Mouse (Mus musculus): ENCODE results near the gene Gna15.

The Gna15 gene

DNA sequence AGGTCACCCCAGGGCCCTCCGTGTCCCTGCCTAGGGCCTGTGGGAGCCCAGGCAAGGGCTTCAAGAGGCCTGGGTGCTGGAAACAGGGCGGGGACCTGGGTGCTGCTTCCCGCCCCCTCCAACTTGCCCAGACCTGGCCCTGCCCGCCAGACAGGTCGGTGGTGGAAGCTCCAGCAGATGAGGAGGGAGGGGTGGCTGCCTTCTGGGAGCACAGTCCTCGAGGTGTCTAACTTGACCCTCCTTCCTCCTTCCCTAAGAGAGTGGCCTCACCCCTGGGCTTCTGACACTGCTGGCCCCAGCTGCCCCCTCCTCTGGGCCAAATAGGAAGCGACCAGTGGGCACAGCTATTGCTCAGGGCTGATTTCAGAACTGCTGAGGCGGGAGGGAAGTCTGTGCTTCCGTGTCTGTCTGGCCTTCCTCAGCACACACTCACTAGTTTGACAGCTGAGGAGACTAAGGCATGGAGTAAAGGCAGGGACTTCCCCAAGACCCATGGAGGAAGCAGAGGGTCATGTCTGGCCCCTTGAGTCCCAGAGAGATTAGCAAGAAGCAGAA, at the start of gene Gna15:
Gene Gna15 (minus strand): TSS at position 175 of the 555 bp plus-strand sequence.
- DNase-seq: no peak

DNA sequence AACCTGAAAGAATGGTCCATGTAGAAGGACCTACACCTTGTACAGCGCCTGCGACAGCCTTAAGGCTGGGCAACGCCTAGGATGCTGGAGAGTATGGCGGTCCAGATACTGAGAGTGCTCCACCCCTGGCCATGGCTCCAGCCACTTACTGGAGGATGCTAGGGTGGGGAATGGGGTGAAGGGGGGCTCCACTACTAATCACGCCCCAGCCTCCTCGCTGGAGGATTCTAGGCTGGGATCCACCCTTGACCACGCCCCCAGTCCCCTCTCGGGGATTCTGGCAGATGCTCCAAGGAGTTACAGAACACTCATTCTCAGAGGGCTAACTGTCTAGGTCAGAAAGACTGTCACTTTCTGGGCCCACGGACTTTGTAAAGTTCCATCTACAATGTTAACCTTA, 49.0 kb upstream of the Gna15 start:
- DNase-seq: no peak

DNA sequence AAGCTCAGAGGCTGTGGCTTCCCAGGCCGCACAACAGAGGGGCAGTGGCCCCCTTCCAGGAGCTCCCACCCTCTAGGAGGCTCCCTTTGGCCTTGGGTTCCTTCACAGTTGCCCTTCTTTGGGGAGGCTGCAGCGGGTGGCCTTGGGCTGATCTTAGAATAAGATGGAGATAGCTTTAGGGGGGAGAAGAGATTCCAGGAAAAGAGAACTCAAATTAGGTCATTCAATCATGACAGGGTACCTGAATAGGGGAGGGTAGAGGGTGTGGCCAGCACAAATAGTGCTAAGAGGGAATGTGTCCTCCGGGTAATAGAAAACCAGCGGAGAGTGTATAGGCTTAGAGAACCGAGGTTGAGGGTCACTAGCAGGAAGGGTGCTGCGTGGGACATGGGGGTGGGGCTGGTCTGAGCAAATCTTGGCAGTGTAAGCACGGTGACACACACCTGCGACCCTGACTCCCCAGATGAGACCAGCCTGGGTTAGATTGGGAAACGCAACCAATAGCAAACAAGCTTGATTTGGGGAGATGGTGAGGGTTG, 48.2 kb upstream of the Gna15 start:
- DNase-seq: peak; percentile 55

DNA sequence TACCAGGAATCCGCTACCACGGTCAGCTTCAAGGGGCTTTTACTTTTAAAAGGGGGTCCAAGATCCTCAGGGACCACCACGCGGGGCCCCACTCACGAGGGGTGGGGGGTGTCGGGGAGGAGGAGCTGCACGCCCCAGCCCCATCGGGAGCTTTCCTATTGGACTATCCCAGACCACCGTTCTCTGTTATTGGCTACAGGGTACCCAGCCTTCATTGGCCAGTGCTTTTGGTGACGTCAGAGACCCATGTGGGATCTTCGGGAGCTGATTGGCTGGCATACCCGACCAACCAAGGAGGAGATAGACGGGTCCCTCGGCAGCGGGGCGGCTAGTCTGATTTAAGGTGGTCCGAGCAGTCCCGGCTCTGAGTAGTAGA, 47.5 kb upstream of the Gna15 start:
- peak; percentile 98 for DNase-seq

DNA sequence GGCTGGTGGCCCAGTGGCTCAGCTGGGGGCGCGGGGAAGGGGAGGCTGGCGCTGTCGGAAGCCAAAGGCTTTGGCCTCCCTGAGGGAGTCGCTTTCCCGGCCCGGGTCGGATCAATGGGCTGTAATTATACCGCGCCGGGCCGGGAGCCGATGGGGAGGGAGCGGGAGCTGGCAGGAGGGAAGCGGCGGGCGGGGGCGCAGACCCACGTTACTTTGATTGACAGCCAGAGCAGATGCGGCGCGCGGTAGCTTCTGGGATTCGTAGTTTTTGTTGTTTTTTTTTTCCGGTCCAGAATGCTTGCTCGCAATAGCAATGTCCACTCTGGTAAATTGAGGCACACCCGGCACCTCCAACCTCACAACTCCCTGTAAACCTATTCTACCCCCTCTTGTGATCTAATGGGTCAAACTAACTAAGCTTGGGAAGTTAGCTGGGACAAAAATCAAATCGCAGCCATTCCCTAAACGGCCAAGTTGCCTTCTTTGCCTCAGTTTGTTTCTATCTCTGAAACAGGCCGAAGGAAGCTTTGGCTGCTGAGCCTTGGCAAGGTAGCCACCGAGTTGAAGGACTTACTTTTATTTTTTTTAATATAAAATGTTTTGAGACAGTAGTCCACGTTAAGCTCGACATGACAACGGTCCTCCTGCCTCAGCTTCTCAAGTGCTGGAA, 46.9 kb upstream of the Gna15 start:
- peak; percentile 96 for DNase-seq

DNA sequence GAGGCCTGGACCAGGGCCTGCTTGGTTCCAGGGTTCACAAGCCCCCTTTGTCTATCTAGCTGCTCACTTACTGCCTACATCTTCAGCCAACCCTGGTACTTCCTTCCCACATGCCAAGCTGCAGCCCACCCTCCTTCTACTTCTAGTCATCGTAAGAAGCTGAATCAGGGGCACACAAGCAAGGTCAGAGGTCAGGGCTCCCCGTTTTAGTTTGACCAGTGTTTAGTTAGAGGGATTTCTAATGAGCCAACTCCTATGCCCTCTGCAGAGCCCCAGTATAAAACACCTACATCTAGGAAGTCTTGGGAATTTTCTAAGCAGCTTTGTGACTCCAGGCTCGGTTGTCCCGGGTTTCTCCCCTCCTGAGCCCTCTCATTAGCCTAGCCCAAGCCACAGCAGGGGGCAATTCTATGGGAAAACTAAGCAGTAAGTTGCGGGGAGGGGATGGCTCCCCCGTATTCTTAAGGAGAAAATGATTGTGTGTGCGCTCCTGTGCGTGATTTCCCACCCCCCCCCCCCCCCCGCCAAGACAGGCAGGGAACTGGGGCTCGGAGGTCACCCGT, 46.3 kb upstream of the Gna15 start:
- no peak for DNase-seq

DNA sequence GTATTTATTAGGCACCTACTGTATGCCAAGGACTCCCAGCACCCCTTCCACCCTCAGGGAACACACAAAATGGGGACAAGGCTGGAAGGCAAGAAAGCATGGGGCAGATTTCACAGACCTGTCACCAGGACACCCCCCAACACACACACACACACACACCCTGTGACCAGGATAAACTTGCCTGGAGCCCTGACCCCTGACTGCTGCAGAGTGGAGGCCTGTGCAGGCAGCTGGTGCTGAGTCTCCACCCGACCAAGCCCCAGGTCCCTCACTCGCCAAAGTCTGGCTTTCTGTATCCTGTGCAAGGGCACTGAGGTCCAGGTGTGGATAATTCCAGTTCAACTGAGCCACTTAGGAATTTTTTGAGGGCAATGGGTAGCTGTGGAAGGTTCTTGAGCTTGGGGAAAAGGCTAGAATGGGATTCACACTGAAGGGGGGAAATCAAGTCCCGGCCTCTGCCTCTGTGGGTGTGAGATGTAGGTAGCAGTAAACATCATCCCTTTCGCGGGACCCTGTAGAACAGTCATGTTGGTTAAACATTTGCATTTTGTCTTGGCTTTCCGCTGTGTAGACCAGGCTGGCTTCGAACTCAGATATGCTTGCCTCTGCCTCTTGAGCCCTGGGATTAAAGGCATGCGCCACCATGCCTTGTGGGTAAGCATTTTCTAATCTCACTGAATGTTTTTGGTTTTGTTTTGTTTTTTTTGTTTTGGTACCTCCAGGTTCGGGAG, 45.6 kb upstream of the Gna15 start:
- DNase-seq: no peak

DNA sequence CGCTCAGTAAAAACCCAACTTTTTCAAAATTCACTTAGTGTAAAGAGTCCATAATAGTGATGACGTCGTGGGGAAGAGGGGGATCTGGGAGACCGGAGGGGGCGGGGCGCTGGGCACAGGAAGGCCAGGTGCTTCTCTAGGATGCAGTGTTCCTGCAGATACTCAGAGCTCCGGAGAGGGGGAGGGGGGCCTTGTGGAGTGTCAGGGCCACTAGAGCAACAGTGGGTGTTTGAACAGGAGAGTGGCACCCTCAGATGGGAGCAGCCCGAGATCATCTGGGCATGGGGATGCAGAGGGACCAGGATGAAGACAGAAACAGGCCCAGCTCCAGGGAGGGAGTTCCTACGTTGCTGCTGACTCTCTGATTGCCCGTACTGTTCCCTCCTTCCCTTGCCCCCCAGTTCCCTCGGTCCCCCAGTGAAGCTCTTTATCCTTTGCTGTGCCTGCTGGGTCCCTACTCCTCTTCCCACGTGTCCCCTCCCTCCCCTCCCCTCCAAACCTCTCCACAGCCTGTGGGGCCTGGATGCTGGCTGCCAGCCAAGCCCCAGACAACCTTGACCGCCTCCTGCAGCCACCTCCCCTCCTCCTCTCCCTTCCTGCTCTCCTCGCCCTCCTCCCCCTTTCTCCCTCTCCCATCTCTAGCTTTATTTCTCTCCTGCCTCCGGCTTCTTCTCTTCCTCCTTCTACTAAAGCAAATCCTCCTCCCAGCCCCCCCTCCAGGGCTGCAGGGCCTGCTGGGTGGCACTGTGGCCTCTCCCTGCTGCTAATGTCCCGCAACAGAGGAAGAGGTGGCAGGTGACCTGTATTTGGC, 44.6 kb upstream of the Gna15 start:
- peak; percentile 66 for DNase-seq

DNA sequence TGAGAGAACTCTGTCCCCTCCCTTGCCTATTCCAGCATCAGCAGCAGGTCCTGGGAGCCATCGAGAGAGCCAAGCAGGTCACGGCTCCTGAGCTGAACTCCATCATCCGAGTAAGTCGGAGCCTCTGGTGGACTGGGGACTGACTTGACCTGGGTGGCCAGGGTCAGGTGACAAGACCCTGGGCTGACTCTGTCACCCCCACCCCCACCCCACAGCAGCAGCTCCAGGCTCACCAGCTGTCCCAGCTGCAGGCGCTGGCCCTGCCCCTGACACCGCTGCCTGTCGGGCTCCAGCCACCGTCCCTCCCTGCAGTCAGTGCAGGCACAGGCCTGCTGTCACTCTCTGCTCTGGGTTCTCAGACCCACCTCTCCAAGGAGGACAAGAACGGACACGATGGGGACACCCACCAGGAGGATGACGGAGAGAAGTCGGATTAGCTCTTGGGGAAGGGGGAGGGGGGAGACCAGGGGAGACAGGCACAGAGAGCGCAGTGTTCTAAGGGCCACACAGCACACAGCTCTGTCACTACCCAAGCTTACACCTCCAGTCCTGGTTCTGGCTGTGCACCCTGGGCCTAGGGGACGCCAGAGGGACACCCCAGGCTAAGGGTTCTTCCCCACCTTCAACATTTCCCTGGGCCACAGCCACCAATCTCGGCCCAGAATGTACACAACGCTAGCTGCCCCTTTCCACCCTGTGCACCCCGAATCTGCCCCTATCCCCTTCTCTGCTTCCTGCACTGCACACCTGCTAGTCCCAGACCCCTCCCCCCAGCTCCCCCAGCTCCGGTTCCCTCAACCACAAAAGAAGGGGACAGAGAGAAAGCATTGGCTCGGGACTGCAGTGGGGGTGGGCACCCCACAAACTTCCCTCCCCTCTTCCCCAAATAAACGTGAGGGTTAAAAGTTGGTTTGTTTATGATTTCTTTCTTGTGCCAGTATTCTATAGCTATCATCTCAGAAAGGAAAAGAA, 41.5 kb upstream of the Gna15 start:
- DNase-seq: no peak

DNA sequence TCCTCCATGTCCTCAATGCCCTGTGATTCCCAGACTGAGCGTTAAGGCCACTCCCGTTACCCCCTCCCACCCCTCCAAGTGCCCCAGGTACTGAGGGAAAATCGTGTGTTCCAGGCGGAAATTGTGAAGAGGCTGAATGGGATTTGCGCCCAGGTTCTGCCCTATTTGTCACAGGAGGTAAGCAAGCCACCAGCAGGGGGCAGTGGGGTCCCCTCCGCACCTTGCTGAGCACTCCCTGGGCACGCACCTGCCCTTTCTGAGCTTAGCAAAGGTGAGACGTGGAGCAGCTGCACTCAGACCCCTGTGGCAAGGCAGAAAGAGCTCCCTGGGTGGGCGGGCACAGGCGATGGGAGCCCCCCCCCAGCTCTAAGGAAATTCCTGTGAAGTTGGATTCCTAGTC, 40.7 kb upstream of the Gna15 start:
- DNase-seq: peak; percentile 72

DNA sequence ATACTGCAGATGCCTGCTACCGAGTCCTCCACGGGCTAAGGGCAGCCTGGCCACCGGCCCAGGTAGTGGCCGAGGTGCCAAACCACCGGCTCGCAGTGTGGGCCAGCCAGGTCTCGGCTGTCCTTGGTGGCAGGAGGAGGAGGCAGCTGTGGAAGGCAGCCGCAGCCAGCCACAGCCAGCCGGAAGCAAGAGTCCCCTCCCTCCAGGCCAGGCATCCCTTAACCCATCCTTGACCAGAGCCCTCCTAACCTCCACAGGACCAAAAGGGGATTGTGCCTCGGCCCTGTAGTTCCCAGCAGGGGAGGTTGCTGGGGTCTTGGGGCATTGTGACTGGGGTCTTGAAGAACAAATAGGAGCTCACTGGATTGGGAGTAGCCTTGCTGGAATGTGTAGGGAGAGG, 40.2 kb upstream of the Gna15 start:
- DNase-seq: peak; percentile 72

DNA sequence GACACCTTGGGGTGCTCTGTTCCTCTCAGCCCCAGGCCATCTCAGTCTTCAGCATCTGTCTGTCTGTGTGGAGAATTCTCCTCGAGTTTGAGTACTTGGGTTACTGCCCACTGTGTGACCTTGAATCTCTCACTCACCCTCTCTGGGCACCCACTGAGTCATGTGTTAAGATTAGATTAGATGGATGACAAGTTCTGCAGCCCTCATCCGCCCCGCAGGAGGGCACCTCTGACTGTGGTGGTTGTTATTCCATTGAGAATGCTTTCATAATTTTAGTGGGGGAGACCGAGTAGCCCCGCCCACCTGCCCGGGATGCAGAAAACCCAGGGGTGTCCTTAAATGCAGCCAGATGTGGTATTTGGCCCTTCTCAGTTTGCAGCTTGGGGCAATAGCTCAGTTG, 39.5 kb upstream of the Gna15 start:
- DNase-seq: no peak

DNA sequence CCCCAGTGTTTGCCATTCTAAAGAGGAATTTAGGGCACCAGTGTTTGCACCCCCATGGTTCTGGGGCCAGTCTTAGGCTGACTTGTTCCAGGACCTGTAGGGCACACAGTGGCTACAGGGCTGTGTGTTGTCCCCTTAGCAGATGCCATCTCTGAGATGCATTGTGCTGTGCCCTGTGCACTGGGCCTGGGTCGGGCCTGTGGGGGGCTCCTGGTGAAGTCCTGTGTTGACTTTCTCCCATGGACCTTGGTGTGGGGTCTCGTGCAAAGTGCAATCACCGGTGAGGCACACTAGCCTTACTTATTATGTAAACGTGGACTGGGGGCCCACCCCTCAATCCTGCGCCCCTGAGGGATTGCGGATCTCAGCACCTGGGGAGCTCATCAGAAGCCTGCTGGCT, 38.4 kb upstream of the Gna15 start:
- DNase-seq: no peak

DNA sequence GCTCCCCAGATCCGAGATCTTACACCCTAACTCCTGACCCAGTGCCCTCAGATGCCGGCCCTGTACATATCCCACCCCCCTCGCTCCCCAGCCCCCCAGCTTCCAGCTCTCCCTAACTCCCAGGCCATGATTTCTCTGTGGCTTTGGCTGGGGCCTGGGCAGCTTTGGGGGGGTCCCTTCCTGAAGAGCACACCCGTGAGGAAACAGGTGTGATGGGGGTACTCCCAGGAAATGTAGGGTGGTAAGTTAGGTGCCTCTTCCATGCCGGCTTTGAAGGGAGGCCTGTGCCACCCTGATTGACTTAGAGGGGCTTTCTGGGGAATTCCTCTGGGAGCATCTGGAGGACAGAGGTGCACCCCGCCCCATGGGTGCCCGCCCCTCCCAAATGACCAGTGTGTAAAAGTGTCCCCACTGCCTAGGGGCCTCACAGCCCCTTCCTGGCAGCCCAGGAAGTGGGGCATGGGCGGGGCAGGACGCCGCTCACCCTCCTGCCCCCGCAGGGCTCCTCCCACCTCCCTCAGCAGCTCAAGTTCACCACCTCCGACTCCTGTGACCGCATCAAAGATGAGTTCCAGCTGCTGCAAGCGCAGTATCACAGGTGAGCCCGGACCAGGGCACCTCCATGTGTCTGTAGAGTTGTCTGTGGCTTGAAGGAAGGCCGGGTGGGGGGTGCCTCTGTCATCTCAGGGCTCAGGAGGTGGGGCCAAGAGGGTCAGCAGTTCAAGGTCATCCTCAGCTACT, 36.9 kb upstream of the Gna15 start:
- peak; percentile 63 for DNase-seq

DNA sequence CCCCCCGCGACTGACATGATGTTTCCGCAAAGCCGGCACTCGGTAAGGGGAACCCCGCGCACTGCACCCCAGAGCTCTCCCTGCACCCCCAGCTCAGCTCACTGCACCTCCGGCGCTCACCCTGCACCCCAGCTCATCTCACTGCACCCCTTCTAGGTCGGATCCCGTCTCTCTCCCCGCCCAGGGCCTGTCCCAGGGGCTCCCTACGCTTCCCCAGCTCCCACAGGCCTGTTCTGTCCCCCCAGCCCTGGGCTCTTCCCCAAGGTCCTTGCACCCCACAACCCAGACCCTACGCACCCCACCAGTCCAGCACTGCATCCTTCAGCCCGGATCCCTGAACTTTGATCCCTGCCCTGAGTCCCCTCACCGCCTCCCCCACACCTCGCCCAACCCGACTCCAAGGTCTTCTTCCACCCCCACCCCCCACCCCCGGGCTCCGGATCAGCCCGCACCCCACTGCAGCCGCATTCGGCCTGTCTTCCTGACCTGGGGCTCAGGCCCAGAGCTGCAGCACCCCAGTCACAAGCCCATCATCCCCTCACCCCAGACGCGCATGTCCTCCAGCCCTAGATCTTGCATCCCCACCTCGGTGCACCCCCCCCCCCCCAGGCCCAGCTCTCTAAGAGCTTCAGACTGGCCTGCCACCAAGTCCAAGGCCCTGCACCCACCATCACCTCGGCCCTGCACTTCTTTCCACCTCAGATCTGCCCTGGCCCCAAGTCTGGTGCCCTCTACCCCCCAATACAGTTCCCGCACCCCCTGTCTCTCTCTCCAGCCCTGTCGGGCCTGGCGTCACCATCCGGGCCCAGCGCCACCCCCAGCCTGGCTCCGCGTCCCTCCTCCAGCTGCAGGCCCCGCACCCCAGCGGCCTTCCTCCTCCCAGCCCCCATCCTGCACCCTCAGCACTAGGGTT, 35.9 kb upstream of the Gna15 start:
- DNase-seq: peak; percentile 75

DNA sequence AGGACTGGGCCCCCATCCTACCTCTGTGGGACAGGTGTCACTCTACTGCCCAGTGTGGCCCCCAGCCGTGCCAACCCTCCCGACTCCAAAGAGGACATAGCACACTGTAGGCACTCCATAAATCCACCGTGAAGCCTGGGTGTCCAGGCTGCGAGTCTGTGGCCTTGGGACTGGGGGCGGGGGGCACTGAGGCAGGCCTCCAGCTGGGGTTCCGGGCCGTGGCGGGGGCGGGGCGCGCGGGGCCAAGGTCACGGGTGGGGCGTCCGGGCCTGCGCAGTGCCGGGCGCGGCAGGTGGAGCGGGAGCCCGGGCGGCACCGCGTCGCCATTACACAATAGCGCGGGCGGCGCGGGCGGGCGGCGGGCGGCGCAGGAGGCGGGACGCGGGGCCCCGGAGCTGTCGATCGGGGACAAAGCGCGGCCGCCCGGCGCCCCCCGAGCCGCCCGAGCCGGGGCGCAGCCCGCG, 35.2 kb upstream of the Gna15 start, which contains the start of gene Aes:
Gene Aes (plus strand): TSS at position 326 of the 464 bp plus-strand sequence.
- DNase-seq: peak; percentile 88

DNA sequence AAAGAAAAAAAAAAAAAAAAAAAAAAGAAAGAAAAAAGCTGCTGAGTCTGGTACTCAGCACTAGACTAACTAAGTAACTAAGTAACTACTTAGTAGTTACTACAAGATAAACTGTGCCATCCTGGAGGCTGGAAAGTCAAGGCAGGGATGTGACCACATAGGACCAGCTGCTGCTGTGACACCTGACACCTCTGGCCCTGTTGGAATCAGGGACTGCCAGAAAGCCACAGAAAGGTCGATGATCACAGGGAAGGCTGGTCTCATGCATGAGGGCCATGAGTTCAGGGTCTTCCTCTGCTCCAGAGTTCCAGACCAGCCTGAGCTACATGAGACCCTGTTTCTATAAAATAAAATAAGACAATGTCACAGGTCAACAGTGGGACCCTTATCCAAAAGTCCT, 33.5 kb upstream of the Gna15 start:
- no peak for DNase-seq

DNA sequence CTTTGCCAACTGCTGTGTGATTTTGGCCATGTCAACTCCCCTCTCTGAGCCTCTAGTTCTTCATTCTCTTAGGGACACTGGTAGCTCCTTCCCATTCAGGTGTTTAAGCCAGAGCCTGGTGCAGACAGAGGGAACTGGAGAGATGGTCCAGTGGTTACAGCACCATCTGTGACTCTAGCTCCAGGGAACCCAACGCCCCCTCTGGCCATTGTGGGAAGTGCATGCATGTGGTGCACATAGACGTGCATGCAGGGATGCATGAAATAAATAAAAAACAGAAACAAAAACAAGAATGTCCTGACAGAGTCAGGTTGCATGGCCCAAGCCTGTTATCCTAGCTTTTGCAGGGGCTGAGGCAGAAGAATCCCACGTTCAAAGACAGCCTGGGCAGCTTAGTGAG, 32.3 kb upstream of the Gna15 start:
- DNase-seq: no peak

All from kidney, adult 18-20 months (tissue).